Mouse (Mus musculus): ENCODE measurements around the gene Ctxn2. TPM values are rescaled to one million over a fixed set of nuclear protein-coding genes. Genes with fewer than 3 reads are reported as not detected.

Ctxn2 gene
- total and polyA plus RNA-seq, 2 experiments from 2014 or later = 10.2 to 37.6 TPM

GRCm38 (mm10) chr2:125122288-125122623, 14.2 kb upstream of the Ctxn2 start:
- WGBS = 5% methylated on average over 4 of the region's 4 CpGs
- H3K4me3 ChIP-seq (ENCODE audit: low read length) = peak overlapping the region; percentile 59
- H3K9me3 ChIP-seq (ENCODE audit: low read length) = no peaks in the 10 kb centered on the region
- H3K36me3 ChIP-seq (ENCODE audit: insufficient read depth, low read length) = no peaks in the 10 kb centered on the region
- no peaks in the 10 kb centered on the region for H3K27me3 ChIP-seq (ENCODE audit: insufficient read depth, low read length)
- no peak for TF ChIP-seq CTCF (IDR thresholded peaks at IDR 0.05; ENCODE audit: low read depth)
- ATAC-seq = peak; percentile 41; the same call in 1 of the 2 replicates
- DNase-seq (ENCODE audit: low spot score) = peak; percentile 53
- H3K27ac ChIP-seq = peak overlapping the region; percentile 97
- H3K4me1 ChIP-seq (ENCODE audit: insufficient read depth, low read length) = 0 out of 2 replicates have a peak, but pooled peaks cover 9% of the 10 kb centered on the region
- H3K9ac ChIP-seq (replicated peaks; ENCODE audit: low read length) = peak overlapping the region; percentile 93
- peak overlapping the region; percentile 70 for H3K4me2 ChIP-seq (ENCODE audit: low read depth, low read length)

- DNase-seq (ENCODE audit: low spot score) = peak; percentile 68
- Histone ChIP-seq H3K9ac (replicated peaks; ENCODE audit: low read length) (peak overlapping the region; percentile 93), H3K27ac (peak overlapping the region; percentile 97), H3K9me3 (ENCODE audit: low read length) (no peaks in the 10 kb centered on the region), H3K4me3 (ENCODE audit: low read length) (peak overlapping the region; percentile 59), H3K4me2 (ENCODE audit: low read depth, low read length) (peak overlapping the region; percentile 70), H3K27me3 (ENCODE audit: insufficient read depth, low read length) (no peaks in the 10 kb centered on the region), H3K4me1 (ENCODE audit: insufficient read depth, low read length) (0 out of 2 replicates have a peak, but pooled peaks cover 9% of the 10 kb centered on the region), H3K36me3 (ENCODE audit: insufficient read depth, low read length) (no peaks in the 10 kb centered on the region)
- WGBS = under 1% methylated on average over 54 of the region's 59 CpGs
- no peak for TF ChIP-seq CTCF (IDR thresholded peaks at IDR 0.05; ENCODE audit: low read depth)
- ATAC-seq = peak; percentile 74
Observed at GRCm38 (mm10) chr2:125122624-125123476, 13.6 kb upstream of the Ctxn2 start.

- WGBS = under 1% methylated on average over 28 of the region's 48 CpGs
- no peak for TF ChIP-seq CTCF (IDR thresholded peaks at IDR 0.05; ENCODE audit: low read depth)
Observed at GRCm38 (mm10) chr2:125123477-125123852, 13.0 kb upstream of the Ctxn2 start, which contains the start of gene Myef2. Myef2 (minus strand) TSS chr2:125123661.

GRCm38 (mm10) chr2:125125824-125126223, 10.7 kb upstream of the Ctxn2 start:
- DNase-seq (ENCODE audit: low spot score) (no peak), ATAC-seq (no peak)
- Histone ChIP-seq H3K4me2 (ENCODE audit: low read depth, low read length) (no peak overlapping the region), H3K9ac (replicated peaks; ENCODE audit: low read length) (no peak overlapping the region), H3K4me1 (ENCODE audit: insufficient read depth, low read length) (0 out of 2 replicates have a peak, but pooled peaks cover 4% of the 10 kb centered on the region), H3K27ac (no peak overlapping the region), H3K4me3 (ENCODE audit: low read length) (no peak overlapping the region), H3K27me3 (ENCODE audit: insufficient read depth, low read length) (no peaks in the 10 kb centered on the region), H3K36me3 (ENCODE audit: insufficient read depth, low read length) (no peaks in the 10 kb centered on the region), H3K9me3 (ENCODE audit: low read length) (no peaks in the 10 kb centered on the region)
- 25% methylated on average over 4 of the region's 4 CpGs for WGBS
- no peak for TF ChIP-seq CTCF (IDR thresholded peaks at IDR 0.05; ENCODE audit: low read depth)

More at GRCm38 (mm10) chr2:125123477-125123852, 13.0 kb upstream of the Ctxn2 start, which contains the start of gene Myef2:
- Histone ChIP-seq H3K27ac (peak within 1 kb of the TSS; percentile 97), H3K9ac (replicated peaks; ENCODE audit: low read length) (peak within 1 kb of the TSS; percentile 93), H3K9me3 (ENCODE audit: low read length) (no peaks in the 10 kb centered on the region), H3K36me3 (ENCODE audit: insufficient read depth, low read length) (no peaks in the 10 kb centered on the region), H3K4me2 (ENCODE audit: low read depth, low read length) (peak within 1 kb of the TSS; percentile 70), H3K4me1 (ENCODE audit: insufficient read depth, low read length) (0 out of 2 replicates have a peak, but pooled peaks cover 9% of the 10 kb centered on the region), H3K27me3 (ENCODE audit: insufficient read depth, low read length) (no peaks in the 10 kb centered on the region), H3K4me3 (ENCODE audit: low read length) (peak within 1 kb of the TSS; percentile 59)
- DNase-seq (ENCODE audit: low spot score) = peak; percentile 93
- ATAC-seq = peak; percentile 91

- no peak overlapping the region for H3K9ac ChIP-seq (replicated peaks; ENCODE audit: low read length)
- no peak overlapping the region for H3K4me2 ChIP-seq (ENCODE audit: low read depth, low read length)
- no peaks in the 10 kb centered on the region for H3K9me3 ChIP-seq (ENCODE audit: low read length)
- H3K27me3 ChIP-seq (ENCODE audit: insufficient read depth, low read length) = no peaks in the 10 kb centered on the region
- DNase-seq (ENCODE audit: low spot score) (no peak), ATAC-seq (no peak)
- WGBS = 85% methylated on average over 3 of the region's 3 CpGs
- no peak overlapping the region for H3K27ac ChIP-seq
- H3K4me1 ChIP-seq (ENCODE audit: insufficient read depth, low read length) = no peaks in the 10 kb centered on the region
- H3K36me3 ChIP-seq (ENCODE audit: insufficient read depth, low read length) = no peaks in the 10 kb centered on the region
- TF ChIP-seq CTCF (IDR thresholded peaks at IDR 0.05; ENCODE audit: low read depth) = no peak
- H3K4me3 ChIP-seq (ENCODE audit: low read length) = no peak overlapping the region
Observed at GRCm38 (mm10) chr2:125126792-125127191, 9.7 kb upstream of the Ctxn2 start.

GRCm38 (mm10) chr2:125134113-125134512, 2.4 kb upstream of the Ctxn2 start:
- TF ChIP-seq CTCF (IDR thresholded peaks at IDR 0.05; ENCODE audit: low read depth) = no peak
- 38% methylated on average over 4 of the region's 4 CpGs for WGBS
- ATAC-seq = no peak

More at GRCm38 (mm10) chr2:125134113-125134512, 2.4 kb upstream of the Ctxn2 start:
- no peak overlapping the region for H3K4me3 ChIP-seq (ENCODE audit: low read length)
- peaks cover 4% of the 10 kb centered on the region; the same call in 1 of the 2 replicates for H3K4me1 ChIP-seq (ENCODE audit: insufficient read depth, low read length)
- no peaks in the 10 kb centered on the region for H3K9me3 ChIP-seq (ENCODE audit: low read length)
- no peak overlapping the region for H3K9ac ChIP-seq (replicated peaks; ENCODE audit: low read length)
- H3K36me3 ChIP-seq (ENCODE audit: insufficient read depth, low read length) = no peaks in the 10 kb centered on the region
- no peaks in the 10 kb centered on the region for H3K27me3 ChIP-seq (ENCODE audit: insufficient read depth, low read length)
- no peak for DNase-seq (ENCODE audit: low spot score)
- H3K4me2 ChIP-seq (ENCODE audit: low read depth, low read length) = no peak overlapping the region
- no peak overlapping the region for H3K27ac ChIP-seq

Data from hindbrain, postnatal 0 days (tissue).